In genomic region chr13:18530509-18530908, GRCm38 (mm10) we compare ENCODE assay signal across 13 mouse cellular contexts.
A peak's percentile ranks its signal among the peaks of the same experiment; 100 is the strongest.
DNase-seq lines count a peak whose midpoint lies in the region; ATAC-seq and TF ChIP-seq lines count a peak whose summit lies in the region.
"Had no signal": no experiment of that assay in that cellular context is flagged by ENCODE, and none has a peak within 500 bp of the region (broad histone marks: within the 10 kb centered on the region; RNA-seq: fewer than 3 reads in every experiment).

No protein-coding gene starts in this region.

- no peaks in the 10 kb centered on the region for H3K9me3 ChIP-seq in limb, embryonic 14.5 days (ENCODE audit: control insufficient read depth, low read length)
- H3K9me3 ChIP-seq: embryonic facial prominence, embryonic 15.5 days had no signal

- no peaks in the 10 kb centered on the region for H3K4me1 ChIP-seq in limb, embryonic 14.5 days (ENCODE audit: control insufficient read depth, insufficient read depth, low read length)
- H3K4me1 ChIP-seq: embryonic facial prominence, embryonic 15.5 days had no signal

- no peaks in the 10 kb centered on the region for H3K36me3 ChIP-seq in limb, embryonic 14.5 days (ENCODE audit: control insufficient read depth, insufficient read depth, low read length)
- H3K36me3 ChIP-seq: embryonic facial prominence, embryonic 15.5 days had no signal

- ATAC-seq in limb, embryonic 14.5 days (ENCODE audit: low FRiP score, low read depth): no peak

- H3K4me3 ChIP-seq in limb, embryonic 14.5 days (replicated peaks; ENCODE audit: low read length): no peak overlapping the region
- H3K4me3 ChIP-seq: embryonic facial prominence, embryonic 15.5 days had no signal

- H3K9ac ChIP-seq in limb, embryonic 14.5 days (ENCODE audit: low read depth, low read length, severe bottlenecking): no peak overlapping the region
- H3K9ac ChIP-seq: embryonic facial prominence, embryonic 15.5 days had no signal

- H3K27ac ChIP-seq in limb, embryonic 14.5 days (replicated peaks; ENCODE audit: low read depth, low read length): no peak overlapping the region
- H3K27ac ChIP-seq: embryonic facial prominence, embryonic 15.5 days; macrophage had no signal

- TF ChIP-seq POLR2A in limb, embryonic 14.5 days (IDR thresholded peaks at IDR 0.05; ENCODE audit: borderline replicate concordance, extremely low read depth, insufficient read depth, insufficient read length): no peak

- WGBS in limb, embryonic 14.5 days: 64% methylated on average over 1 of the region's 1 CpGs

- H3K27me3 ChIP-seq in limb, embryonic 14.5 days (ENCODE audit: control insufficient read depth, insufficient read depth, low read length): no peaks in the 10 kb centered on the region
- H3K27me3 ChIP-seq: embryonic facial prominence, embryonic 15.5 days had no signal

- H3K4me2 ChIP-seq in limb, embryonic 14.5 days (replicated peaks; ENCODE audit: low read depth, low read length, severe bottlenecking): no peak overlapping the region
- H3K4me2 ChIP-seq: embryonic facial prominence, embryonic 15.5 days had no signal

- DNase-seq in kidney, postnatal 4 days: peak; percentile 56 to 59
- no peak for DNase-seq in kidney, adult 11 months
- DNase-seq in MEL-GATA-1-ER (ENCODE audit: extremely low read depth, low read depth): peak; percentile 0
- peak; percentile 65 for DNase-seq in embryo, embryonic 10.5 days (ENCODE audit: low spot score)
- DNase-seq in limb, embryonic 14.5 days (ENCODE audit: low spot score): peak; percentile 54
- no peak for DNase-seq in spleen, postnatal 36 days (ENCODE audit: low spot score in 2 of 2)
- DNase-seq in cerebellum, adult 9-11 months: no peak
- DNase-seq: adrenal gland, adult 2 months; gastrocnemius, postnatal 36 days; kidney, adult 2 months; spleen, adult 18-20 months had no signal

Comparison
In these comparisons a context has a peak if more than half of its experiments do, and no peak if none do; other contexts are left out.
1. DNase-seq: peak in kidney, postnatal 4 days (2 of 2), MEL-GATA-1-ER (single experiment), embryo, embryonic 10.5 days (single experiment) and limb, embryonic 14.5 days (single experiment); none in kidney, adult 11 months (single experiment), spleen, postnatal 36 days (0 of 2) and cerebellum, adult 9-11 months (single experiment).